Mouse (Mus musculus): ENCODE measurements at regions not wholly inside any gene's neighbourhood (a gene's known extent, or its start where the extent isn't known, plus 50 kb on each side); places are given as distances from the start of the nearest gene placed in this dataset.

DNA sequence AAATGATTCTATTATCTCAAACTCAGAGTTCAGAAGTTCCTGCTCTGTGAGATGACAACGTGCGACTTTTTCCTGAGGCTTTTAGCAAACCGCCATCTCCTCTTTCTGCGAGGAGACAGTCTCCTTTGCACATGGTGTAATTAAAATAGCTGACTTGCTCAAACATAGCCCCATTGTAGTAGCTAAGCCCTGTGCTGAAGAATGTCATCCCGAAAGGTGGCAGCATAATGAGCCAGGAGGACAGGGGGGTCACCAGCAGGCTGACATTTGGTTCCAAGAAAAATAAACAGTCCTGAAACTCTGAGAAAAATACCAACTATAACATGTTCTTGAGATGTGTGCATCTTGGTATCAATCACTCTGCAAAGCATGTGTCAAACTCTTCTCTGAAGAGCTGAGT, 219.6 kb downstream of the Dcdc2c start:
- Histone ChIP-seq H3K4me2 (replicated peaks; ENCODE audit: low read depth, low read length, severe bottlenecking) (no peak overlapping the region), H3K27me3 (ENCODE audit: control insufficient read depth, insufficient read depth, low read length) (no peaks in the 10 kb centered on the region), H3K9me3 (ENCODE audit: control insufficient read depth, low read length) (no peaks in the 10 kb centered on the region), H3K9ac (ENCODE audit: low read depth, low read length, severe bottlenecking) (no peak overlapping the region), H3K27ac (replicated peaks; ENCODE audit: low read depth, low read length) (no peak overlapping the region), H3K4me3 (replicated peaks; ENCODE audit: low read length) (no peak overlapping the region), H3K36me3 (ENCODE audit: control insufficient read depth, insufficient read depth, low read length) (no peaks in the 10 kb centered on the region), H3K4me1 (ENCODE audit: control insufficient read depth, insufficient read depth, low read length) (no peaks in the 10 kb centered on the region)
- ATAC-seq (ENCODE audit: low FRiP score, low read depth) (no peak), DNase-seq (ENCODE audit: low spot score) (no peak)
- TF ChIP-seq POLR2A (IDR thresholded peaks at IDR 0.05; ENCODE audit: borderline replicate concordance, extremely low read depth, insufficient read depth, insufficient read length) = no peak
- WGBS = 36% methylated on average over 5 of the region's 5 CpGs

DNA sequence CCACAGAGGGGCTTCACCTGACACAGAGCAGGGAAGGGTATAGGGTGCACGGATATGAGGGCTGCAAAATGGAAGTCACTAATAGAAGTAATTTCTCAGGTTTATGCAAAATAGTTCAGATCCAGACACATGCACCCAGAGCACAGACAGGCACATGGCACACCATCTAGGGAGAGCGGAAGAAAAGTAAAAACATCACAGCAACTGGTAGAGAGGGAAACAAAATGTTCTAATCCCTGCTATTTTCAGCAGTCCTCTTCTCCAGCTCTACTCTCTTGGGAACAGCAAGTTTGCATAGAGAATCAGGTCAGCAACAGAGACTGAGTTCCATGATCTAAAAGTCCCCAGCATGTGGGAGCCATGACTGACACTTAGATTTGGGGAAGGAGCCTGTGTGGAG, 220.4 kb downstream of the Dcdc2c start:
- H3K4me1 ChIP-seq (ENCODE audit: control insufficient read depth, insufficient read depth, low read length) = no peaks in the 10 kb centered on the region
- no peaks in the 10 kb centered on the region for H3K27me3 ChIP-seq (ENCODE audit: control insufficient read depth, insufficient read depth, low read length)
- no peaks in the 10 kb centered on the region for H3K9me3 ChIP-seq (ENCODE audit: control insufficient read depth, low read length)
- TF ChIP-seq POLR2A (IDR thresholded peaks at IDR 0.05; ENCODE audit: borderline replicate concordance, extremely low read depth, insufficient read depth, insufficient read length) = no peak
- no peaks in the 10 kb centered on the region for H3K36me3 ChIP-seq (ENCODE audit: control insufficient read depth, insufficient read depth, low read length)
- ATAC-seq (ENCODE audit: low FRiP score, low read depth) = no peak
- WGBS = 82% methylated on average over 2 of the region's 2 CpGs
- H3K4me3 ChIP-seq (replicated peaks; ENCODE audit: low read length) = no peak overlapping the region
- H3K27ac ChIP-seq (replicated peaks; ENCODE audit: low read depth, low read length) = no peak overlapping the region
- H3K9ac ChIP-seq (ENCODE audit: low read depth, low read length, severe bottlenecking) = no peak overlapping the region
- no peak overlapping the region for H3K4me2 ChIP-seq (replicated peaks; ENCODE audit: low read depth, low read length, severe bottlenecking)
- no peak for DNase-seq (ENCODE audit: low spot score)

DNA sequence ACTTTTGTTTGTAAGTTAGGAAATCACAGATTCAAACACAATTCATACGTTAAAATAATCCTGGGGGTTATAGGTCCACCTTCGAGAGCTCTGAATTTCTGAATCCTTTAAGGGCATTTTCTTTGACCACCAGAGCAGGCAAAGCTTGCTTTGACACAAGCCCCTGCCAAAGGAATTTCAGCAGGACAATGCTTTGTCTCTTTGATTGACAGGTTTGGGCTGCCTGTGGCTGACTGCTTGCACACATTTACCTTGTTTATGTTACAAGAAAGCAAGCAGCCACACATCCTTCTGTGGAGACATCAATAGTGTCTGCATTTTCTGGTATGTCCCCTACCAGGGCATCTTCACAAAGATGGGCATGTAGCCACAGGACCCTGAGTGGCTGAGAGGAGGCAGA, 228.5 kb downstream of the Dcdc2c start:
- Histone ChIP-seq H3K4me2 (replicated peaks; ENCODE audit: low read depth, low read length, severe bottlenecking) (no peak overlapping the region), H3K4me3 (replicated peaks; ENCODE audit: low read length) (no peak overlapping the region), H3K9me3 (ENCODE audit: control insufficient read depth, low read length) (no peaks in the 10 kb centered on the region), H3K27me3 (ENCODE audit: control insufficient read depth, insufficient read depth, low read length) (no peaks in the 10 kb centered on the region), H3K4me1 (ENCODE audit: control insufficient read depth, insufficient read depth, low read length) (no peaks in the 10 kb centered on the region), H3K36me3 (ENCODE audit: control insufficient read depth, insufficient read depth, low read length) (no peaks in the 10 kb centered on the region), H3K27ac (replicated peaks; ENCODE audit: low read depth, low read length) (no peak overlapping the region), H3K9ac (ENCODE audit: low read depth, low read length, severe bottlenecking) (no peak overlapping the region)
- DNase-seq (ENCODE audit: low spot score) (no peak), ATAC-seq (ENCODE audit: low FRiP score, low read depth) (no peak)
- WGBS = 76% methylated on average over 2 of the region's 2 CpGs
- TF ChIP-seq POLR2A (IDR thresholded peaks at IDR 0.05; ENCODE audit: borderline replicate concordance, extremely low read depth, insufficient read depth, insufficient read length) = no peak

DNA sequence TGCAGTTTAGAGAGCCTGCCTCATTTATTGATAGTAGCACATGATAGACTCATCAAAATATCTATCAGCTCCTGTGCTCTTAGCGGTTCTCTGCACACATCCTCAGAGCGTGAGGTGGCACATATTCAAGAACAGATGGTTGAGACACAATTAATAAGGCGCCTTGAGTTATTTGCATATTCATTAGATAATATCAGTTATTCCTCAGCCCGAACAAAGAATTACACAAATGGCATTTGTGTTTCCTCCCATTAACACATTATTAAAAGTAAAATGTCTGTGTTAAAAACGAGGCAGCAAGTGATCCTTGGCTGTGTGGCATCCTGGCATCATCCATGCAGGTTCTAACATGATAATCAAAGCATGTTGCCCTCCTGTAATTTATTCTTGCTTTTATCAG, 243.0 kb downstream of the Dcdc2c start:
- ATAC-seq (ENCODE audit: low FRiP score, low read depth) = no peak

DNA sequence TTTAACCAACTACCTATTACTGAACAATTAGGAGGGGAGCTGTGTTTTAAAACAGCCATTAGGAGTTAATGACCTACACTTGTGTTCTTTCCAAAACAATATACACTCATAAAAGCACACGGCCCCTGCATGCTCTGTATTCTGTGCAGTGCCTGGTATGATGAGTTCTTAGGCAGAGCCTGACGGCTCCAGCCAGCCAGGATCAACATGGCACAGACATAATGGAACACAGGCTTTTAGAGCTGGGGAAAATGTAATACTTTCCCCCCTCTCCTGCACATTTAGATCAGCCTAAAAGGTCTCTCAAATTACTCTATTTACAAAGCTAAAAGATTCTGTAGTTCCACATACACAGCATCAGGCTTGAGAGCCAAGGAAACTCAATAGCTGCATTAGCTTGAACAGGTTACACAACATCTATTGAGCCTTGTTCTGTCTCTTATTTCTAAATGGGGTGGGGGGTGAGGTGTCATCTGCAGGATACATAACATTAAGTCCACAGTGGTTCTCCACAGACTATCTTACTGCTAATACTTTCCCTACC, 250.1 kb downstream of the Dcdc2c start:
- H3K4me2 ChIP-seq (replicated peaks; ENCODE audit: low read depth, low read length, severe bottlenecking) = no peak overlapping the region
- H3K4me1 ChIP-seq (ENCODE audit: control insufficient read depth, insufficient read depth, low read length) = no peaks in the 10 kb centered on the region
- H3K9ac ChIP-seq (ENCODE audit: low read depth, low read length, severe bottlenecking) = no peak overlapping the region
- no peak overlapping the region for H3K4me3 ChIP-seq (replicated peaks; ENCODE audit: low read length)
- no peak for DNase-seq (ENCODE audit: low spot score)
- ATAC-seq (ENCODE audit: low FRiP score, low read depth) = no peak
- TF ChIP-seq POLR2A (IDR thresholded peaks at IDR 0.05; ENCODE audit: borderline replicate concordance, extremely low read depth, insufficient read depth, insufficient read length) = no peak
- no peak overlapping the region for H3K27ac ChIP-seq (replicated peaks; ENCODE audit: low read depth, low read length)
- no peaks in the 10 kb centered on the region for H3K27me3 ChIP-seq (ENCODE audit: control insufficient read depth, insufficient read depth, low read length)
- H3K9me3 ChIP-seq (ENCODE audit: control insufficient read depth, low read length) = no peaks in the 10 kb centered on the region
- WGBS = 25% methylated on average over 2 of the region's 2 CpGs
- H3K36me3 ChIP-seq (ENCODE audit: control insufficient read depth, insufficient read depth, low read length) = no peaks in the 10 kb centered on the region

More for the DNA sequence above, 243.0 kb downstream of the Dcdc2c start:
- DNase-seq (ENCODE audit: low spot score) = no peak
- Histone ChIP-seq H3K27ac (replicated peaks; ENCODE audit: low read depth, low read length) (no peak overlapping the region), H3K4me1 (ENCODE audit: control insufficient read depth, insufficient read depth, low read length) (no peaks in the 10 kb centered on the region), H3K4me2 (replicated peaks; ENCODE audit: low read depth, low read length, severe bottlenecking) (no peak overlapping the region), H3K4me3 (replicated peaks; ENCODE audit: low read length) (no peak overlapping the region), H3K9ac (ENCODE audit: low read depth, low read length, severe bottlenecking) (no peak overlapping the region), H3K36me3 (ENCODE audit: control insufficient read depth, insufficient read depth, low read length) (no peaks in the 10 kb centered on the region), H3K9me3 (ENCODE audit: control insufficient read depth, low read length) (no peaks in the 10 kb centered on the region), H3K27me3 (ENCODE audit: control insufficient read depth, insufficient read depth, low read length) (no peaks in the 10 kb centered on the region)
- WGBS = 74% methylated on average over 5 of the region's 5 CpGs
- TF ChIP-seq POLR2A (IDR thresholded peaks at IDR 0.05; ENCODE audit: borderline replicate concordance, extremely low read depth, insufficient read depth, insufficient read length) = no peak

DNA sequence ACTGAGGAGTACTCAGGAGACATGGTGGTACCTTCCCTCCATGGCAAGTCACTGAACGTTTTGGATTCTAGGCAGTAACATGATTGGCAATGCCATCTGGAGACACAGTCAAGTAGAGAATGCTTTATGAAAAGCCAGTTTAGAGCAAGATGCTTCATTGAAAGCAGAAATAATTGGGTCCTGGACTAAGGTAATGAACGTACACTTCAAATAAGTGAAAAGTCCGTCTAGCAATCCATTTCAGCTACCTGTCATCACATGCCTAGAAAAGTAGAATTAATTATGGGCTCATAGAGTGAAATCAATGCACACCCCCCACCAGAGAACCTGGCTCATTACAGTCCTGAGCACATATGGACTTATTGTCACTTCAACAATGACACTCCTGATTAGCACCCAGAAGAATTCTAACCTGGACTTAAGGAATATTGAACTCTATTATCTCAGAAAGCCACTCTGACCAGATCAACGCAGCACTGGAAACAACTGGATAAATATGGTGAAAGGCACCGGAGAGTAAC, 263.8 kb downstream of the Dcdc2c start:
- Histone ChIP-seq H3K4me1 (ENCODE audit: control insufficient read depth, insufficient read depth, low read length) (no peaks in the 10 kb centered on the region), H3K27me3 (ENCODE audit: control insufficient read depth, insufficient read depth, low read length) (no peaks in the 10 kb centered on the region), H3K36me3 (ENCODE audit: control insufficient read depth, insufficient read depth, low read length) (no peaks in the 10 kb centered on the region), H3K9me3 (ENCODE audit: control insufficient read depth, low read length) (no peaks in the 10 kb centered on the region), H3K9ac (ENCODE audit: low read depth, low read length, severe bottlenecking) (no peak overlapping the region), H3K27ac (replicated peaks; ENCODE audit: low read depth, low read length) (no peak overlapping the region), H3K4me2 (replicated peaks; ENCODE audit: low read depth, low read length, severe bottlenecking) (no peak overlapping the region), H3K4me3 (replicated peaks; ENCODE audit: low read length) (no peak overlapping the region)
- WGBS = 60% methylated on average over 5 of the region's 5 CpGs
- ATAC-seq (ENCODE audit: low FRiP score, low read depth) (no peak), DNase-seq (ENCODE audit: low spot score) (no peak)
- TF ChIP-seq POLR2A (IDR thresholded peaks at IDR 0.05; ENCODE audit: borderline replicate concordance, extremely low read depth, insufficient read depth, insufficient read length) = no peak

All from limb, embryonic 14.5 days (tissue).